Mouse (Mus musculus): ENCODE results near the gene Zscan22. TPM values are rescaled to one million over a fixed set of nuclear protein-coding genes. Genes with fewer than 3 reads are reported as not detected.
"Not testable (repeated sequence)": the region's sequence is repeated elsewhere in the genome, so short reads cannot be mapped to it uniquely, and the experiment has no call there.

Gene Zscan22
- polyA plus RNA-seq (2015; fragmentation: Nextera tagmentation; extraction: Ambion mirVana) = 15.8 and 20.9 TPM in 2 replicates

DNA sequence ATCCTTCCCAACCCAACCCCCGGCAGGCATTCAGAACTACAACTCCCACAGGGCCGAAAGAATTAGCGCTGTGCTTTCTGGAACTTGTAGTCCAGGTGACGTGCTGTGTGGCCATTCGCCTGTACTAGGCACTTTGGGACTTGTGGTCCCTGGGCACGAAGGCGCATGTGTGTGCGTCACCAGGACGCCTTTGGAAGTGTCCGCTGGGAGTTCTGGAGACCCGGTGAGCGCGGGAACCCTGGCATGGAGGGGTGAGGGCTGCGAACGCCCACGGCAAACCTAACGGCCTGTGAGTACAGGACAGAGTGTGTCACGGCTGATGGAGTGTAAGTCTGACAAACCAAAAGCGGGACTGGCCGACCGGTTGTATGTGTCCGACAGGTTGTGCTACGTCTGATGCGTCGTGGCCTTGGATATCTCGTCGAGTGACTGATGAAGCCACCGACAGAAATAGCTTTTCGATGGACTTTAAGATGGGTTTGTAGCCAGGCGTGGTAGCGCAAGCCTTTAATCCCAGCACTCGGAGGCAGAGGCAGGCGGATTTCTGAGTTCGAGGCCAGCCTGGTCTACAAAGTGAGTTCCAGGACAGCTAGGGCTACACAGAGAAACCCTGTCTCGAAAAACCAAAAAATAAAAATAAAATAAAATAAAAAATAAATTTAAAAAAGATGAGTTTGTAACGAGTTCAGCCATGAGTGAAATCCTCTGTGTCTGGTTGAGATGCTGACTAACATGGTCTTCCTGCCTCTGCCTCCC lies at the start of gene Zscan22:
TSS of gene Zscan22 (plus strand) at position 161 of the 756 bp plus-strand sequence.
- peak within 1 kb of the TSS; percentile 79 for H3K9ac ChIP-seq
- H3K4me2 ChIP-seq (replicated peaks) = peak within 1 kb of the TSS; percentile 61
- peaks cover 6% of the 10 kb centered on the region; the same call in 1 of the 2 replicates for H3K36me3 ChIP-seq
- H3K27me3 ChIP-seq = no peaks in the 10 kb centered on the region
- peaks cover 6% of the 10 kb centered on the region for H3K4me1 ChIP-seq
- H3K27ac ChIP-seq = no peak within 1 kb of the TSS
- 6% methylated on average over 36 of the region's 36 CpGs for WGBS
- H3K9me3 ChIP-seq = no peaks in the 10 kb centered on the region
- H3K4me3 ChIP-seq = peak within 1 kb of the TSS; percentile 61
- ATAC-seq (ENCODE audit: low FRiP score, low read depth) = peak; percentile 99

DNA sequence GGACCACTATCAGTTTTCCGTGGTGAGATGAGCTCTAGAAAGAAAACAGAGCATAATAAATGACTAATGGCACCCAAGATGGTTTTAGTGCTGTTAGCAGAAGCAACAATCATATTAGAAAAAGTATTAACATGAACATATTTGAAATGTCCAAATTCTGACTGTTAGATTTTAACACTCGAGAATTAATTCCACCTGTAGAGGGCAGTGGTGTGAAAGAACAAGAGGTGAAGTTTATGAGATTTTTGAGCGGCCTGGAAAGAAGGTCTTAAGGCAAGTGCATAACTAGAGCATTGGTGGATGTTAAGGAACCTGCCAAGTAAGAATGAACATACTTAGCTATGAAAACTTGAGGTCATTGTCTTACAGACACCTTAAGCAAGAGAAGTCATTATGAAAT lies 23.3 kb upstream of the Zscan22 start:
- H3K27ac ChIP-seq = no peak overlapping the region
- no peaks in the 10 kb centered on the region for H3K27me3 ChIP-seq
- H3K4me3 ChIP-seq = no peak overlapping the region
- no peak overlapping the region for H3K4me2 ChIP-seq (replicated peaks)
- no peak overlapping the region for H3K9ac ChIP-seq
- H3K4me1 ChIP-seq = no peaks in the 10 kb centered on the region
- WGBS = 21% methylated on average over 3 of the region's 3 CpGs
- H3K9me3 ChIP-seq = peaks cover 4% of the 10 kb centered on the region
- no peaks in the 10 kb centered on the region for H3K36me3 ChIP-seq
- no peak for ATAC-seq (ENCODE audit: low FRiP score, low read depth)

DNA sequence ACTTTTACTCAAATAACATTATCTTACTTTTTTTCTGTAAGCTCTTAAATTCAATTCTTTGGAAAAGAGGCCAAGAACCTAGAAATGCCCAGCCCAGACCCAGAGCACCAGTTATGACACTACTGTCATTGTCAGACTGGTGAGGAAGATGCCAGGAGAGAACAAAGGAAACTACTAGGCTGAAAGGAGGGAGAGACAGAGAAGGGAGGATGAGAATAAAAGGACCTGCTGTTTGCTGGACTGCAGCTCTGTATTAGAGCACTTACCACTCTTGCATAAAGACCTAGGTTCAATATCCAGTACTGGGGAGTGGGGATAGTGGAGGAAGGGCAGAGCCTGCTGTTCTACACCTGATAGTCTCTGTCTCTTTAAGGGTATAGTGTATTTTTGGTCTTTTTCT lies 17.6 kb upstream of the Zscan22 start:
- Histone ChIP-seq H3K27me3 (no peaks in the 10 kb centered on the region), H3K9me3 (no peaks in the 10 kb centered on the region), H3K4me1 (peaks cover 12% of the 10 kb centered on the region), H3K4me3 (no peak overlapping the region), H3K36me3 (peaks cover 9% of the 10 kb centered on the region), H3K4me2 (replicated peaks) (no peak overlapping the region), H3K27ac (no peak overlapping the region), H3K9ac (no peak overlapping the region)
- no peak for ATAC-seq (ENCODE audit: low FRiP score, low read depth)

DNA sequence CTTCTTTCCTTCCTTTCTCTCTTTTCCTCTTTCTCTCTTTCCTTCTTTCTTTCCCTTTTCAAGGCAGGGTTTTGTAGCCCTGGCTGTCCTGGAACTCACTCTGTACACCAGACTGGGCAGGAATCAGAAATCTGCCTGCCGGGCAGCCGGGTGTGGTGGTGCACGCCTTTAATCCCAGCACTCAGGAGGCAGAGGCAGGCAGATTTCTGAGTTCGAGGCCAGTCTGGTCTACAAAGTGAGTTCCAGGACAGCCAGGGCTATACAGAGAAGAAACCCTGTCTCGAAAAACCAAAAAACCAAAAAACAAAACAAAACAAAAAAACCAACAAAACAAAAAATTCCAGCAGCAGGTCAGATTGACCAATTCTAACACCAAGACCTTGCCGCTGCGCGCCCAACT lies 17.1 kb upstream of the Zscan22 start:
- H3K27me3 ChIP-seq, H3K27ac ChIP-seq, H3K9me3 ChIP-seq: not testable (repeated sequence)
- Histone ChIP-seq H3K4me2 (replicated peaks) (peak overlapping the region; percentile 87), H3K36me3 (peaks cover 13% of the 10 kb centered on the region), H3K4me3 (peak overlapping the region; percentile 76), H3K4me1 (peaks cover 12% of the 10 kb centered on the region), H3K9ac (peak overlapping the region; percentile 87; the same call in 1 of the 2 replicates)
- peak; percentile 25; the same call in 1 of the 2 replicates for ATAC-seq (ENCODE audit: low FRiP score, low read depth)
- 41% methylated on average over 8 of the region's 8 CpGs for WGBS

DNA sequence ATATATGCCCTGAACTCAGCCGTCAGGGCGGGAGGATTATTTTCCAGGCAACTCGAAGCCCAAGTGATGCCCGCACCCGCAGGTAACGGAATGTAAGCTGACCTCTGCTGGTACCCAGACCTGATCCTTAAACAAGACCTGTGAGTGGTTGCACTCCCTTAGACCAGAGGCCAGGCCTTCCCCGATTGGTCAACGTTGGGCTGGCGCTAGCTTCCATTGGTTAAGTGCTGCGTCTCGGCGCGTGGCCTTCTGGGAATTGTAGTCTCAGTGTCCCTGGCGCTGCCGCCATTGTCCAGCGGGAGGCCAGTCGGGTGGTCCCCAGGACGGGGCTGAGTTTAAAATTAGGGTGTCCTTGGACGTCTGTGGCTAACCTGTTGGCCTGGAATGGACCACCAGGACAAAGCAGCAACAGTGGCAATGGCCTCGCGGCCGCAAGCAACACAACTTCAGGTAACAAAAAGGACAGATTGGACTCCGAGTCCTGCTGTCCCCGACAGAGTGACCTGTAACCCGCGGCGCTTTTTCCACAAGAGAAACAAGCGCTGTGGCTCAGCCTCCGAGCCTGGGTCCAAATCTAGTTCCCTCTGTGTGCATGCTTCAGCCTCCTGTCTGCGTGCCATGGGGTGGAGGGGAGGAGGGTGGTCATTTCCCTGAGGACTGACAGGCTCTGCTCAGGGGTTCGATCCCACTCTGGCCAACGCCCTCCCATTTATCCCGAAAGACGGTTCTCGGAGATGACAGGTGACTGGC lies 16.5 kb upstream of the Zscan22 start, which contains the start of gene Zfp128:
TSS of gene Zfp128 (plus strand) at position 267 of the 750 bp plus-strand sequence.
- Histone ChIP-seq H3K4me3 (peak within 1 kb of the TSS; percentile 76), H3K36me3 (peaks cover 19% of the 10 kb centered on the region), H3K9ac (peak within 1 kb of the TSS; percentile 87), H3K9me3 (no peaks in the 10 kb centered on the region), H3K27ac (no peak within 1 kb of the TSS), H3K27me3 (no peaks in the 10 kb centered on the region), H3K4me1 (peaks cover 12% of the 10 kb centered on the region), H3K4me2 (replicated peaks) (peak within 1 kb of the TSS; percentile 87)
- 1% methylated on average over 35 of the region's 35 CpGs for WGBS
- ATAC-seq (ENCODE audit: low FRiP score, low read depth) = peak; percentile 100

DNA sequence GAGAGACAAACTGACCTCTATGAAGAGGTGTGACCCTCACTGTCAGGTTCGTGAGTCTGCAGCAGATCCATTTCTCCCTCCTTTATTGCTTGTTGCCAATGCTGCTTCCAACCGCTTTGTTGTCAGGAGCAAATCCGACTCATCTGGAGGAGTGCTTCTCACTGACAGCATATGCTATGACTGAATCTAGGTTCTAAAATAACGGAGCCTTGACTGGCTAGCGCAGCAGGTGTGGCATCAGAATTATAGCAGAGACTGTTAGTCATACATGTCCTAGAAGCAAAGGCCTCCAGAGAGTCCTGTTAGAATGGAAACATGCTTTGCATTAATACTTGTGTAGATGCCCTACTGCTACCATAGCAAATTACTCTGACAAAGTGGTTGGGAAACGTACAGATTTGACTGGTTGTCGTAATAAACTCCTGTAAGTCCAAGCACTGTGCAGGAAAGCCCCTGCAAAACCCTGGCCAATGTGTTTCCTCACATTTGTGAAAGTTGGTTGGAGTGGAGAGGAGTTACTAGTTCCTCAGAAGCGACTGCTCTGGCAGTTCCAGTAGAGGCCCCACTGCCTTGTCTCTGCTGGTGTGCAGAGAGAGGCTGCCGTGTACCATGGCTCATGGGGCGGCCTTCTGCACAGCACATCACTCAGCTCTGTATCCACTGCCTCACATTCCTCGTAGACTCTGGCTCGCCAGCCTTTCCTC lies 10.9 kb upstream of the Zscan22 start:
- ATAC-seq (ENCODE audit: low FRiP score, low read depth) = no peak
- peaks cover 72% of the 10 kb centered on the region for H3K36me3 ChIP-seq
- H3K27ac ChIP-seq = no peak overlapping the region
- no peak overlapping the region for H3K9ac ChIP-seq
- H3K4me1 ChIP-seq = peaks cover 9% of the 10 kb centered on the region
- no peak overlapping the region for H3K4me2 ChIP-seq (replicated peaks)
- WGBS = 90% methylated on average over 12 of the region's 12 CpGs
- H3K9me3 ChIP-seq = no peaks in the 10 kb centered on the region
- H3K4me3 ChIP-seq = no peak overlapping the region
- no peaks in the 10 kb centered on the region for H3K27me3 ChIP-seq

DNA sequence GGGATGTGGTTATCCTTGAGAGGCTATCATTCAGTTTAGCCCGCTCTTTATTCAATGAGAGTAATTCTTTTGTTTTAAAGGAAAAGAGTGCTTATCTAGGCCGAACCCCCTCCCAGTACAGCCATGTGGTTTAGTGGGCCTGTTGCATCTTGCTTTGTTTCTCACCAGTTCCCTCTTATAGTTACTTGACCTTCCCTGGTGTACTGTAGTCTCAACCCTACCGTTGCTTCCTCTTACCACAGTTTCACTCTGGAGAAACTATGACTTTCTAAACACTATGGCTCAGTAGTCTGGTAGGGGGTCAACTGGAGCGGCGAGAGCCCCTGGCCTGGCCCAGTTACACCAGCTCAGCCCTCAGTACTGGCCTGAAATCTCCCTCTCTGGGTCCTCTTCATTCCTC lies 10.0 kb upstream of the Zscan22 start:
- H3K4me1 ChIP-seq = peaks cover under 1% of the 10 kb centered on the region; the same call in 1 of the 2 replicates
- 94% methylated on average over 5 of the region's 5 CpGs for WGBS
- H3K4me3 ChIP-seq = no peak overlapping the region
- no peak overlapping the region for H3K4me2 ChIP-seq (replicated peaks)
- H3K27ac ChIP-seq = no peak overlapping the region
- H3K27me3 ChIP-seq = no peaks in the 10 kb centered on the region
- no peaks in the 10 kb centered on the region for H3K9me3 ChIP-seq
- no peak for ATAC-seq (ENCODE audit: low FRiP score, low read depth)
- no peak overlapping the region for H3K9ac ChIP-seq
- H3K36me3 ChIP-seq = peaks cover 78% of the 10 kb centered on the region

DNA sequence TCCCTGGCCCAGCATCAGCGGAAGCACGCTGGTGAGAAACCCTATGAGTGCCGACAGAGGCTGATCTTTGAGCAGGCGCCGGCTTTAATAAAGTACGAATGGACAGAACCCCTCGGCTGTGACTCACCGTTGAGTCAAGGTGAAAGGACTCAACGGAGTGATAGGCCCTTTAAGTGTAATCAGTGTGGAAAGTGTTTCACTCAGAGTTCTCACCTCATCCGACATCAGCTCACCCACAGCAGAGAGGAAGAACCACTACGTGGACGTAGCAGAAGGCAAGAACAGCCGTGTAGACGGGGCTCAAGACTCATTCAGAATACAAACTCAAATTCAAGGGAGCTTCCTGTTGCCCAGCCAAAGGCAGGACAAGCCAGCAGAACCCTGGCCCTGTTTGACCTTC lies 6.7 kb upstream of the Zscan22 start:
- Histone ChIP-seq H3K9ac (no peak overlapping the region), H3K36me3 (peaks cover 63% of the 10 kb centered on the region), H3K27ac (no peak overlapping the region), H3K9me3 (no peaks in the 10 kb centered on the region), H3K4me2 (replicated peaks) (no peak overlapping the region), H3K4me3 (no peak overlapping the region), H3K27me3 (no peaks in the 10 kb centered on the region), H3K4me1 (no peaks in the 10 kb centered on the region)
- WGBS = 93% methylated on average over 14 of the region's 14 CpGs
- ATAC-seq (ENCODE audit: low FRiP score, low read depth) = no peak

DNA sequence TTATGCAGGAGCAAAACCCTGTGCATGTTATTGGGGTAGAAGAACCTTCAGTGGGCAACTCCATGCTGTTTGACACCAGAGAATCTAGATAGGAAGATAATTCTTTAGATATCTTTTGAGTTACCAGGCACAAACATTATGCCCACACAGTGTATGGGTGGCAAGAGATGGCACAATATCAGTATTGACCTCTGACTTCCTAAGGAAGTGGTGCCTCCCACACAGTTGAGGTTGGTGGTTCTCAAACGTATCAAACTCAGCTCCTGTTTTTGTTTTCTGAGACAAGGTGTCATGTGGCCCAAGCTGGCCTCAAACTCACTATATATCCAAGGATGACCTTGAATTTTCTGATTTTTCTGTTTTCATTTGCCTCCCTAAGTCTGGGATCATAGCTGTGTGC lies 6.3 kb upstream of the Zscan22 start:
- Histone ChIP-seq H3K4me2 (replicated peaks) (no peak overlapping the region), H3K36me3 (peaks cover 59% of the 10 kb centered on the region), H3K27me3 (no peaks in the 10 kb centered on the region), H3K9ac (no peak overlapping the region), H3K4me3 (no peak overlapping the region), H3K9me3 (no peaks in the 10 kb centered on the region), H3K4me1 (no peaks in the 10 kb centered on the region), H3K27ac (no peak overlapping the region)
- ATAC-seq (ENCODE audit: low FRiP score, low read depth) = no peak
- 77% methylated on average over 1 of the region's 1 CpGs for WGBS

DNA sequence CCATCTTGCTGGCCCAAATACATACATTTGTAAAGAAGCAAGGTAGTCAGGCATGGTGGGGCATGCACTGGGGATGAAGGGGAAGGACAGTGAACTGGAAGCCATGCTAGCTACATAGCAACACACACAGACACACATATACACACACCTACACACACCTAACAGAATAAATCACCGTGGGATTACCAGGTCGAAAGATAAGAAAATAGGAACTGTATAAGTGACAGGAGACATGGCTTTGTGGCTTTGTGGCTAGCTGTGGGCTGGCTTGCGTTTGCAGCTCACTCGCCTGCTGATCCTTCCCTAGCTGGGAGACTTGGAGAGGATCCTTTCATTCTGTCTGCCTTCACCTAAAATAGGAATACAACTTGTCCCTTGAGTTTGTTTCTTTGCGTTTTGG lies 3.9 kb downstream of the Zscan22 start:
- Histone ChIP-seq H3K4me2 (replicated peaks) (no peak overlapping the region), H3K27me3 (no peaks in the 10 kb centered on the region), H3K36me3 (peaks cover 38% of the 10 kb centered on the region), H3K27ac (no peak overlapping the region), H3K9ac (no peak overlapping the region), H3K4me3 (no peak overlapping the region), H3K4me1 (peaks cover 6% of the 10 kb centered on the region), H3K9me3 (no peaks in the 10 kb centered on the region)
- 94% methylated on average over 5 of the region's 5 CpGs for WGBS
- no peak for ATAC-seq (ENCODE audit: low FRiP score, low read depth)

DNA sequence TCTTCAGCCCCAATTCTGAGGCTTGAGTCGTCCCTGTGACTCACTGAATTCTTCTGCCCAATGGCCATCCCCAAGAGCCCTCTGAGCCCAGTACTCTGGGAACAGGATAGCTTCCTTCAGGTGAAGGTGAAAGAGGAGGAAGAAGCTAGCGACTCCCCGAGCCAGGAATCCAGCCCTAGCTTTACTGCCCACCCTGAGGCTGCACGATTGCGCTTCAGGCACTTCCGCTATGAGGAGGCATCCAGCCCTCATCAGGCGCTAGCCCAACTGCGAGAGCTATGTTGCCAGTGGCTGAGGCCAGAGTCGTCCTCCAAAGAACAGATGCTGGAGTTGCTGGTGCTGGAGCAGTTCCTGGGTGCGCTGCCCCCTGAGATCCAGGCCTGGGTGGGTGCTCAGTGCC lies 6.0 kb downstream of the Zscan22 start:
- no peak for ATAC-seq (ENCODE audit: low FRiP score, low read depth)
- Histone ChIP-seq H3K9ac (no peak overlapping the region), H3K9me3 (no peaks in the 10 kb centered on the region), H3K36me3 (peaks cover 59% of the 10 kb centered on the region), H3K4me1 (peaks cover 2% of the 10 kb centered on the region), H3K27me3 (no peaks in the 10 kb centered on the region), H3K4me2 (replicated peaks) (no peak overlapping the region), H3K4me3 (no peak overlapping the region), H3K27ac (no peak overlapping the region)
- WGBS = 56% methylated on average over 10 of the region's 10 CpGs

DNA sequence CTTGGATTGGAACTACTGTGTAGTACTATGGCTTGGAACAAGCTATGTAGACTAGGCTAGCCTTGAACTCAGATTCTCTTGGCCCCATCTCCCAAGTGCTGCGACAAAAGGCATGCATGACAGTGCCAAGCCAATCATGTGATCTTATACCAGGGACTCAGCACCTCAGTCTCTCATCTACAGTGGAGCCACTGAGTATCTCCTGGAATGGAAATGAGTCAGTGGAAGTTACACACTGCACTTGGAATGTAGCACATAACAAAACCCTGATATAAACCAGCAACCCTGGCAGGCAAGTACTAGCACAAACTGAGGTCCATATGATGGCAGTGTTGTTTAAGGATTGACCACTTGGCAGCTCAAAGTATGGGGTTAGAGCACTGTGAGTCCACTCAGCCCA lies 7.5 kb downstream of the Zscan22 start:
- Histone ChIP-seq H3K36me3 (peaks cover 68% of the 10 kb centered on the region), H3K27me3 (no peaks in the 10 kb centered on the region), H3K9ac (no peak overlapping the region), H3K4me1 (peaks cover 6% of the 10 kb centered on the region; the same call in 1 of the 2 replicates), H3K4me3 (no peak overlapping the region), H3K9me3 (no peaks in the 10 kb centered on the region), H3K4me2 (replicated peaks) (no peak overlapping the region), H3K27ac (no peak overlapping the region)
- no peak for ATAC-seq (ENCODE audit: low FRiP score, low read depth)
- WGBS = 91% methylated on average over 1 of the region's 1 CpGs

All from limb, embryonic 13.5 days (tissue).